Mouse (Mus musculus) 3134 (cell line): Measurements from ENCODE around the gene Rora.
A peak's percentile ranks its signal among the peaks of the same experiment; 100 is the strongest.
"Not testable (repeated sequence)": the region's sequence is repeated elsewhere in the genome, so short reads cannot be mapped to it uniquely, and the experiment has no call there.

Experiments
- DNase-seq: peaks from one replicate; pipeline ENCODE4 v3.0.0-alpha.2; 2011; ENCODE audit warnings: low spot score; ENCODE audit not compliant: insufficient read length; ENCODE audit errors: extremely low read depth

Gene Rora

DNA sequence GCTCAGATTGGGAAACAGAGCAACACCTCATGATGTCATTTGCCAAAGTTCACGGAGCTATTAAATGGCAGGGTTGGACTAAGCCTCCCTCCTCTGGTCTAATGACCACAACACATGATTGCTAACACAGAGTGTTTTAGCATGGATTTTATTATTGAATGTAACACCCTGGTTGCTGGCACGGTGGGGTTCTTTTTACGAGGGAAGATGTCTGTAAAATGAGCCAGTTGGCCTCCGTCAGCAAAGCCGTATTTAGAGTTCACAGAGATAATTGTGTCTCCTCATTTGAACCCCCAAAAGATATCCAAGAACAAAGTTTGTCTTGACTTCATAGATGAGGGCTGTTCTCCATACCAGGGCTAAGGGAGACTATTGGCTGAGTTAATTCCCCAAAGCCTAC is 398.3 kb downstream of the Rora start:
- no peak for DNase-seq

DNA sequence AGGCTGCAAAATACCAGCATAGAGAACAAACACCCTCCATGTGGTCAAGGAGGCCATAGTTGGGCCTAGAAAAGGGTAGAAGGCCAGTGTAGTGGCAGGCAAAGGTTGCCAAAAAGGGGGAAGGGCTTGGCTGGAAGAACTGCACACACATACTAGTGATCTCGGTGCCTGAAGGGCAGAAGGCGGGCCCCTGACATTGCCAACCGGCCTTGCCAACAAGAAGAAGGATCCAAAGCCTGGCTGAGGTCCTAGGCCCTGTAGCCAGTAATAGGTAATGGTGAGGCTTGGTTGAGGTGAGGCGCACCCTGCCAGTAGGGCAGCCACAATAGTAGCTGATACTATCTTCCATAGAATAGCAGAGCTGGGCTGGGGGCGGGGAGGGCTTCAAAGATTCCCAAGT is 401.7 kb downstream of the Rora start:
- DNase-seq, result no peak

DNA sequence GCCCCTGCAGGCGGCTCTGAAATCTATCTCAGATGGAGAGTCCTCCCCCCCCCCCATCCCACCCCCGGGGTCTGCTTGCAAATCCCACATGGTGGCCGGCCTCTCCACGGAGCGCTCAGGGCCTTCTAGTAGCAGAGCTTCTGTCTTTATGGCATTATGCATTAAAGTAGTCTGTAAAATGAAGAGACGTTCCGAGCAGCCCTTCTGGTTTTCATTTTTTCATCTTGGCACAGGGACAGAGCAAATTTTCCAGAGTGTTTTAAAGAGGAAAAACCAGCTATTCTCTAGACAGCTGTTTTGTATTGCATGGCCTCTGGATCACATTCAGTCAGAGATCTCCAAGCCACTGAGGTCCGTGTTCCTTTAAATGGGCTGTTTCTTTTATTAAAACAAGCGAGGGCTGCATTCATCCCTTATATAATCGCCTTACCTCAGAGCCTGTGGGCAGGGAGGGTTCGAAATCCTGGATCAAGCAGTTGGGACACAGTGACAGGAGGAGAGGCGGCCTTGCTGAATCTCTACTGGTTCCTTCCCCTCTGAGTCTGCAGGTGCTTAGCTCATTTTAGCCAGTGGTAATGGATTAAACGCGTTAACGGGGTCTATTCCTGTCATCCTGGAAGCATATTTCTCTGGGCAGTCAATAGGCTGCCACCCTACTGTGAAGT is 417.7 kb downstream of the Rora start:
- DNase-seq, result no peak

DNA sequence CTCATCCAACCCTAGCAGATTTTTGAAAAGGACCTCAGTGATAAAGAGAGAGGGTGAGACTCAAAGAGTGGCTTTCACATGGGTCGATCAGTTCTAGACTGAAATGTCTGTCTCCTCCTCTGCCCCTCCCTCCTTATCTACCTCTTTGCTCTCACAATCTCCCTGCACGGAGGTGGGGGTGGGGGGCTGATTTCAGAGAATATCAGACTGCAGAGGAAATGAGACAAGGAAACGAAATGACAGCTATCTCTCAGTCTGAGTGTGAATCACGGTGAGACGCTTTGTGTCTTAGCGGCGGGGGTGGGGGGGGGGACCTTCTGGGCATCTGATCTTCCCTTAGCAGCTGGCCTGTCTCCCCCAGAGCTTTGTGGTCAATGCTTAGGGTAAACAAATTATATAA is 419.7 kb downstream of the Rora start:
- DNase-seq, result no peak

DNA sequence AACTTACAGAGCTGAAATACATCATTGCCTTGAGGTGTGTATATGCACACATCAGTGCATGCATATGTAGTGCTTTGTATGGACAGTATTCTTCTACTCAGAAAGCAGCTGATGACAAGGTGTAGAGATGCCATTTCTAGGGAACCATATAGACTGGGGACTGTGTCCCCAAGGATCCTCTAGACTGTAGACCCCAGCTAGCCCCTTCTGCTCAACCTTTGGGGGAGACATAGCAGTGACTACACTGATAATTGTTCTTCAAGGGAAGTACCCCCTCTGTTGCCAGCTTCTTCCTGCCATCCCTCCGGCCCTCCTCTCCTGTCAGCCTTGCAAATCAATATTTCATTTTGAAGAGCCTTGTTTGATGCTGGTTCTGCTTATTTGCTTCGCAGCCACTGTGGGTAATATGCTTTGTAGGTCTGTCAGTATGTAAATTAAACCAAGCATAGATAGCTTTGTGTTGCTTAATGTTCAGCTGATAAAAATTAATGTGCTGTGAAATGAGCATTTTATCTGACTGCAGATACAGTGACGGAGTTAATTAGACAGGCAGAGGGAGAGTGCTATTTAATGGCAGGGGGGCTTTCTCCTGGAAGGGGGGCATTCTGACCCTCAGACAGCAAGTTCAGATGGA is 430.6 kb downstream of the Rora start:
- no peak for DNase-seq

DNA sequence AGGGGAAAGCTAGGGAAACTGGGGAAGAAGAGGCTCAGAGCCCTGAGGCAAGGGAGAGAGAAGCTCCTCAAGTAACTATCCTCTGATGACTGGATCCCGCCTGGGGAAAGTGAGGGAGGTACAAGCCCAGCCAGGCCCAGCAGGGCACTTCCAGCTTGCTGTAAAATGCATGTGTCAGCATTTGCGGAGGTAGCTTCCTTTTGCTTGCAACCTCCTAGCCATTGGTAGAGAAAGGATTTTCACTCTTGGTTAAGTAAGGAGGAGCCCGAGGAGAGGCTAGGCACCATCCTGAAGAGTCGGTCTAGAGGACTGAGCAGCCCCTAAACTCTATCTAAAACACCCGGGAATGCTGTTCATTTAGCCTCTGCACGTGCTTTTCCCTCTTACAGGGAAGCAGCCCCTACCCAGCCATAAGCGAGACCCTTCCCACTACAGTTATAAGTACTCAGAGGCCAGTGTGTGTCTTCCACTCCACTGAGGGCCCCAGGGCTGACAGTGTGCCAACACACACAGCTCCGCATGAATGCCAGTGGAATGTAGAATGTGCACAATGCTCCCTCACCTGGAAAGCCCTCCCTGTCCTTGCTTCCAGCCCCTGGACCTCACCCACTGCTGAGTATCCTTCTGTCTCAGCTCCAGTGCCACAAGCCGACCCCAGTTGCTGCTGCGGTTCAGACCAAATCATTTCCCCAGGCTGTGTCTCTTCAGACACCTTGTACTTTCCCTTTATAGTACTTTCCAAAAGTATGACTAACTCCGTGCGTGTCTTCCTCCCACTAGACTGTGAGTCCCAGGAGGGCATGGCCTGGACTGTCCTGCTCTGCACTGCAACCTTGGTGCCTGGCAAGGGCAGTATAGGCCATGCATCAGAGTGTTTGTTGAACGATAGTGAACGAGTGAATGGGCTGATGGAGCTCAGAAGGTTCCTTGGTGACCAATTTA is 431.4 kb downstream of the Rora start:
- DNase-seq, result peak; percentile 5

DNA sequence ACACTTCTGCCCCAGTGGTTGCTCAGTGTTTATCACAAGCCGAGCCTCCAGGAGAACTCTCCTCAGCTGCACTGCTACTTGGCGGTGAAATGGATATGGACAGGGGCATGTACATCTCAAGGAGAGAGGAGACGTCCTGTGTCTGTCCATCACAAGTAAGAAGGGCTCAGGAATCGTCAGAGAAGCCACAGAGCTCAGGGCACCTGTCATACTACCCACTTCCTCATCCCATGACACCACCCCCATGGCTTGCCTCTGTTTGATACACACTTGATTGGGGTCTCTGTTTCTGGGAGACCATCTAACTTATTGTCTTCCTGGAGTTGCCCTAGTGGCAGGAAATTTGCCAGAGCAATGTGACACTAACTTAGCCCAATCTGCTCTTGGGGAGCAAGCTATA is 433.3 kb downstream of the Rora start:
- no peak for DNase-seq

DNA sequence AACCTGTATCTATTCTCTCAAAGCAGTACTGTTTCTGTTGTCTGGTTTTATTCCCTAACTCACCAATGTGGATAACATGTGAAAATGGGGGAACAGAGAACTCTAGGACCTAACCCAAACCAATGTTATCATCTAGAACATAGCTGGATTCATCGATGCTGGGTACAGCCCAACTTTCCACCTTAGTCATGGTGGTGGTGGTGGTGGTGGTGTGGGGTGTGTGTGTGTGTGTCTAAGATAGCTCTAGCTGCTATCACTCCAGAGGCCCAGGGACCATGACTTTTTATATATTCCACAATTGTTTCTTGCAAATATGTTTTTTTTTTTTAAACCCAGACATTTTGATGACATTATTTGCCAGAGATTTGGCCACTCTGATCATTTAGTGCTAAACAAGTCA is 433.7 kb downstream of the Rora start:
- DNase-seq, result no peak

DNA sequence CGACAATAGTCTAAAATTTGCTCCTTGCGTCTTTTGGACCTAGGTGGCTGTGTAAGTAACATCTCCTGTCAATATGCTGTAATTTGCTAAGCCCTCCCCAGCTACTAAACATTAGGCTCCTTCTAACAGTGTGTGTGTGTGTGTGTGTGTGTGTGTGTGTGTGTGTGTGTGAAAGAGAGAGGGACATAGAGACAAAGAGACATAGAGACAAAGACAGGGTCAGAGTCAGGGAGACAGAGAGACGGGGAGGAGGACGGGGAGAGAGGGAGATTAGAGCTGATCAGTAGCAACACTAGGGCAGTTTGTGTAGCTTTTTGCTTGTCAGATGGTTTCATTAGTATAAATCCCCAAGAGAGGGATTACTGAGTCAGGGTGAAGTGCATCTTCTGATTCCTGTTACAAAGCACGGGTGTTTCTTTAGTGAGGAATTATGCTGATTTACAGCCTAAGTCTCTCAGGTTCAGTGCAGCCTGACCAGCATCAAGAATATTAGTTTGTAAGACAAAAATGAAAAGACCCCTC is 437.2 kb downstream of the Rora start:
- DNase-seq, result no peak

DNA sequence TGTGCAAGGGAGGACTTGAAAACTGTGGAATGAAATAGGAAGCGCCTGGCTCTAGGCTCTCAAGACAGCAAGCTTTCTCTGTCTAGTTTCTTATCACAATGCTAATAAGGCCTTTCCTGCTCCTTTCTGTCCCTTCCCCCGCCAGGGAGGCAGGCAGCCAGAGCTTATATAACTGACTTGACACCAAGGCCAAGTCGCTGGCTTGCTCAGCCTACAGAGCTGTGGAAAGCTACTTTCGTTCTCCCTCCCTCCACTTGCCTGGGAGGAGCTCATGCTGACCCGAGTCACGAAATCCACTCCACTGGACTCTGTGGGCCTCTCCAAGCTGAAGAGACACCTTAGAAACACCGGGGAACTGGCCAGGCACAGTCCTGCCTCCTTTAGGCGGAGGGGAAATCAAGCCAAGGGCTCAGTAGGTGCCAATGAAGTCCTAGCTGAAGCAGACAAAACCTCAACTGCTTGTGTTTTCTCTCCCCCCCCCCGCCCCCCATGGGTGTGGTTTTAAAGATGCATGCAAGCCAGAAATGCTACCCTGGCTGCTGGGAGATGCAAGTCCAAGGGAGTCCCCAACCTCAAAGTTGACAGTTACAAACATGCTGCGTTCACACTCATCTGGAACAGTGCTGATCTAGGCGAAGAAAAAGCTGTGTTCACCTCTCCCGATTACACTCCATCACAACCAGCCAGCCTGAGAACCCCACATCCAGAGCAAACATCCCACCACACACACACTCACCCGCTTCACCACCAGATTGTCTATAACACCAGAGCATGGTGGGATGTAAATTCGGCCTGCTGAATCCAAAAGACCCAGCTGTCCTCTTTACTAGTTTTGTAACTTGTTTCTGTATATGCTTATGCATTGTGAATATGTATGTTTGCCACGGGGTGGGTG is 438.8 kb downstream of the Rora start:
- peak; percentile 15 for DNase-seq

DNA sequence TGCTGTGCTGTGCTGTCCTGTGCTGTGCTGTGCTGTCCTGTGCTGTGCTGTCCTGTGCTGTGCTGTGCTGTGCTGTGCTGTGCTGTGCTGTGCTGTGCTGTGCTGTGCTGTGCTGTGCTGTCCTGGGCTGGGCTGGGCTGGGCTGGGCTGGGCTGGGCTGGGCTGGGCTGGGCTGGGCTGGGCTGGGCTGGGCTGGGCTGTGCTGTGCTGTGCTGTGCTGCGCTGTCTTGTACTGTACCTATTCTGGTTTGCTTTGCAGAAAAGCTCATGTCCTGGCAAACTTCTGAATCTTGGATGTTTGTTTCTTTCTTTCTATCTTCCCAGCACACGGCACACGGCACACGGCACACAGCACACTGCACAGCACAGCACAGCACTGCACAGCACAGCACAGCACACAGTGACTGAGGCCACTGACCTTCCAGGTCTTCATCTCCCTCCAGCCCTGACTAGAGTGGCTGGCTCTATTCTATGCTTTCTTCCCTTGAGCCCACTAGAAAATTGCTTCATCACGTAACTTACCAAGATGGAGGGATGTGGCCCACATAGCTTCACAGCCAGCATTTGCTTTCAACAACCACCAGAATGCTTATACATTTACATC is 446.7 kb downstream of the Rora start:
- DNase-seq, result not testable (repeated sequence)

DNA sequence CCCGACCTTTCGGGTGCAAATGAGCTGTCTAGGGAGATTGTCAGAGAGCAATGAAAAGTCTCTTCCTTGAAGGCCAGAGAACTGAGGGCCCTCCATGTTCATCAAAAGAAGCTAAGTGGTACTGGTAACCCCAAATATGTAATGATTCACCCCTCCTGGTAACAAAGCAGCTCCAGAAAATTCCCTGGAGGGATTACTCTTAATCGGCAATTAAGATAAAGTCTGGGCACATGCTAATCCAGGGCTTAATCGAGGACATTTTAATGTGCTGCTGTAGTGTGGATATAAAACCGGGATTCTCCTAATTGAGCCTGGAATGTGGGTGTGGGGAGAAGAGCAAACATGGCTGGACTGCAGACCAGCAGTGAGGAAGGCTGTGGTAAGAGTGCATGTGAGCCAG is 450.7 kb downstream of the Rora start:
- no peak for DNase-seq

DNA sequence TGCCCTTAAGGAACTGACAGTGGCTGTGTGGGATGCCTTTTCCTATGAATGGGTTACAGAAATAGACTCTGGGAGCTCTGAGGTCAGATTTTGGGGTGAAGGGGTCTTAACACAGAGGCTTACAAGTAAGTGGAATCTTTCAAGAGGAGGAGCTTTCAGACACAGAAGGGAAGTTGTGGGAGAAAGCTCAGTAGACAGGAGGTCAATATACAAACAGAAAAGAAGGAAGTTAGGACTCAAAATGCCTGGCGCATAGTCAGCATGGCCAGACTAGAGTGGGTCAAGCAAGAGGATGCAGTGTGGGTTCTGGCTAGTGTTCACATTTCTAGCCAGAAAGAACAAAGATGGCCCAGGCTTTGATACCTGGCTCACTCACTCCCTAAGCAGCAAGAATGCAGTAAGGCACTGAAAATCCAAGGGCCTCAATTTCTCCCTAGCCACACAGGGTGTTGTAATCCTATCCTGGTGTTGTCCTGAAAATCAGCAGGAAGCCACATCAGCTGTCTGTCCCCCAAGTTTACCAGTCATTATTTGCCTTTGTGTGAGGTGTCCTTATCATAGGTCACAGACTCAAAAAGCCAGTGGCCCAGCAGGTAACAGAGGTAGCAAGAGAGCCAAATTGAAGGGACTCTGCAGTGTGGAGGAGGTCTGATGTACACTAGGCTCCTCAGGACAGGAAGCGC is 456.2 kb downstream of the Rora start:
- no peak for DNase-seq

DNA sequence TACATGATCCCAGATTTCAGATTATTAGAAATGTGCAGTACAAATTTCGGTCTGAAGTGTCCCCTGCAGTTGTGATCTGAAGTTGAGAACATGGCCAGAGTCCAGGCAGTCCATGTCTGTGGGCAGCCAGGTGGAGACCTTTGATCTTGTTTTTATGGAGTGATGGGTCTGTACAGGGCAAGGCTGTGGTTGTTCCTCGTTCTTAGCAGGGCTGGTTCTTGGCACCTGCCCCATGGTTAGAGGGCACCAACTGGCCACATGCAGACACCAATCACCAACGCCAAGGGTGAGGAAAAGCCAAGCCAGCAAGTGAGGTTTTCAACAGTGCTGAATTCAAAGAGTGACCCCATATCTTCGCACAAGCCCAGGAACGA is 456.7 kb downstream of the Rora start:
- DNase-seq, result no peak

DNA sequence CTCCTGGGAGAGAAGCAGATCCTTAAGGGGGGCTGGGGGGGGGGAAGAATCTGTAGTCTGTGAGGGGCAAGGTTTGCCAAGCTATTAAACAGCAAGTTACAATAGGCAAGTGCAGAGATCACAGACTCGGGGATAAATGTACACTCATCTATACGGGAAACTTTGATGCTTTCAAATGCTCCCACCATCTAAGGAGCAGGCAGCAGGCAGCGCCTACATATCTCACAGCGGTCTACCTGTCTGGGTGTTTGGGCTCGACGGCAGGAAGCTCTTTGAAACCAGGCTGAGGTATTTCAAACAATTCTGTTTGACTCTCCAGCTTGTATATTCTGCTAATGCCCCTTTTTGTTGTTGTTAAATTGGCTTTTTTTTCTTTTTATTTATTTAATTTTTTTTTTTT is 457.1 kb downstream of the Rora start:
- no peak for DNase-seq

DNA sequence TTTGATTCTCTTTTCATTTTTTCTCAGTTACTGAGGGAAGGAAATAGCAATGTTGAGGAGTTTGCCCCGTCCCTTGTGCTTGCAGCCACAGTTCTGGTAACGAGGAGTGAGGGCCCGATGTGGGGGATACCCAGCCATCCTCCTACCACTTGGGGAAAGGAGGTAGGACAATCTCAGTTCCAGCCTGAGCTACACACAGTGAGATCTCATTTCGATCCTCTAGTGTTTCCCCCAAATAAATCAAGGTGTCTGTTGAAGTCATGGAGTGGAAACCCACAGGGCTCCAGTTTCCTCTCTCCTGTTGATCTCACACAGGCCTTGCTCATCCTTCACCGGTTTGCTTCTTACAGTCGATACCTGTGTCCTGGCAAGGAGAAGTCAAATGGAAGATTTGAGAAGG is 458.0 kb downstream of the Rora start:
- no peak for DNase-seq

DNA sequence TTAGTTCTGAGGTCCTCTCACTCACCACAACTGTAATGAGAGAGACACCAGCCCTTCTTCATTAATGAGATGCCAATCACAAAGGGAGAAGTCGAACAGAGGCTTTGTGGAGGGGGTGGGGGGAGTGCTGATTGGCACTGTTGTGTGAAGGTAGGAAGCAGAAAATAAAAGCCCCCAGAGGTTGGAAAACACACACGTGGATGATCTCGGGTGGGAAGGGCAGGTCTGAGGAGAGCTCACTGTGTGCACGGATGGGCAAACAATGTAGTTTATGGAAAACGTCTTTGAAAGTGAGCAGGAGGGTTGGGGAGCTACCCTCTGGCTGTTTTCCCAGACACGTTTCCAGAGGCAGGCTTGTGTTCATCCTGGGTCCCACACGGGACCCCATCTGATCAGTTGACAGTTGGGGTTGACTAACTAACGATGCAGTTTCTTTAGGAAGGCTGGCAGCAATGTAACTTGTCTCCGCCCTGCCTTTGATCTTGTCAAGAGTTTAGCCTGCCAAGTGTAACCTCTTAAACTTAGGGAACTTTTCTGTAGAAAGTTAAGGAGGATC is 460.9 kb downstream of the Rora start:
- DNase-seq, result no peak

DNA sequence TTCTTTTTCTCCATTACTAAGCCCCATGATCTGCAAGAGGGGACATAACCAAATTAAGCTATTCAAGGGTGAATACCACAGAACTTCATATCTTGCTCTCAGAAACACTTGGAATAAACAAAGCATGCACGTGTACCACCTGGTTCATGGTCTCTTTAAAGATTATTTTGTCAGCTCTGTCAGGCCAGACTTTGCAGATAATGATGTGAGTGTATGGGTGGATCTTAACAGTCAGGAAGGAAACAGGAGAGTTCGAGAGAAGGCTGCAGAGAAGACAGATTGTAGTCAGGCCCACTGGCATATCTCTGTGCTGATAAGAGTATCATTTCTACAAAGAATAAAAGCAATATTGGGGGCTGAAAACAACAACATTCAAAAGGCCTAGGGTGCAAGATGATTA is 463.2 kb downstream of the Rora start:
- no peak for DNase-seq

DNA sequence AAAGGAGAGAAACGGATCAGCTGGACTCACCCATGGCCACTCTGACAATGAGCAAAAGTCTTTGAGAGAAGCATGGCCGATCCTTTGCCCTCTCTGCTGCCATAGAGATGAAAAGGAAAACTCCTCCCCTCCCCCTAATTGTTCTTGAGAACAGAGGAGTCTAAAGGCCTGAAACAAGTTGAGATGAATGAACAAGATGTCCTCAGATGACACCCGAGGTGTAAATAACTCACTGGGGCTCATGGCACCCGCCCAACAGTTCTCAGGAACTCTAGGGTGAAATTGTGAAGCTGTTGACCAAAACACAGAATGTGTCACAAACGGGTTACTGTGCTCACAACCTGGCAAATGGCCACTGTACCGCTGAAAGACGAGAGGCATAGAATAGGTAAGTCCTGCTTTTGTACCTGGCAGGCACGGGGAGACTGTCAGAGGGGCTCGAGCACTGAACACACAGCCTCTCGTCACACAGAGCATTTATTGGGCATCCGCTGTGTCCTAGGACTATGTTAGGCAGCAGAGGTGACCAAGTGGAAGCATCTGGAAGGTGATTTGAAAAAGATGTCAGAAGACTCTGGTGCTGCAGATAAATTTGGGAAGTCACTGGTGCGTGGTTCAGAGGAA is 467.6 kb downstream of the Rora start:
- DNase-seq, result no peak
